Mouse (Mus musculus) limb, embryonic 13.5 days (tissue): ENCODE results near the gene Rimkla. TPM values are rescaled to one million over a fixed set of nuclear protein-coding genes. Genes with fewer than 3 reads are reported as not detected.

Experiments used
- ATAC-seq: fragments of 200-750 bp; cut with Nextera tagmentation; 2 replicates; pipeline ENCODE4 v1.8.0; 2017; ENCODE audit warnings: low read depth, moderate number of reproducible peaks, moderate TSS enrichment; ENCODE audit not compliant: low FRiP score
- H3K27ac ChIP-seq: fragments of 300-500 bp; sonication (generic); 2 replicates; pipeline ENCODE4 v1.5.1; 2015; ENCODE audit warnings: inconsistent platforms, mild to moderate bottlenecking, moderate library complexity
- H3K27me3 ChIP-seq: fragments of 300-500 bp; sonication (generic); 2 replicates; pipeline ENCODE4 v1.6.1; 2015; ENCODE audit warnings: mild to moderate bottlenecking, inconsistent platforms
- H3K36me3 ChIP-seq: fragments of 300-500 bp; sonication (generic); 2 replicates; pipeline ENCODE4 v1.6.1; 2015; ENCODE audit warnings: inconsistent platforms, mild to moderate bottlenecking, moderate library complexity
- H3K4me1 ChIP-seq: fragments of 300-500 bp; sonication (generic); 2 replicates; pipeline ENCODE4 v1.6.1; 2015; ENCODE audit warnings: inconsistent platforms
- H3K4me2 ChIP-seq: fragments of 300-500 bp; sonication (generic); replicated peaks from 2 replicates; pipeline ENCODE4 v1.6.1; 2015; ENCODE audit warnings: inconsistent platforms, mild to moderate bottlenecking, moderate library complexity
- H3K4me3 ChIP-seq: fragments of 300-500 bp; sonication (generic); 2 replicates; pipeline ENCODE4 v1.5.1; 2015; ENCODE audit warnings: moderate library complexity, mild to moderate bottlenecking, inconsistent platforms
- H3K9ac ChIP-seq: fragments of 300-500 bp; sonication (generic); 2 replicates; pipeline ENCODE4 v1.6.1; 2015; ENCODE audit warnings: mild to moderate bottlenecking, inconsistent platforms
- H3K9me3 ChIP-seq: fragments of 300-500 bp; sonication (generic); 2 replicates; pipeline ENCODE4 v1.6.1; 2016; ENCODE audit warnings: inconsistent platforms
- WGBS: fragments of 180-500 bp; shearing (Covaris S2); methylation state at CpG from one replicate; pipeline ENCODE4 v1.1.7; 2015; 5-methylcytosine and 5-hydroxymethylcytosine counted together
- polyA plus RNA-seq: library from polyadenylated mRNA; unstranded; fragments of >200 nt; fragmentation: Nextera tagmentation; extraction: Ambion mirVana; gene quantifications from 2 replicates; pipeline ENCODE4 v1.2.1, GENCODE M21; 2015

Gene Rimkla
- polyA plus RNA-seq, 1 experiment from 2014 or later: 1.2 TPM

DNA sequence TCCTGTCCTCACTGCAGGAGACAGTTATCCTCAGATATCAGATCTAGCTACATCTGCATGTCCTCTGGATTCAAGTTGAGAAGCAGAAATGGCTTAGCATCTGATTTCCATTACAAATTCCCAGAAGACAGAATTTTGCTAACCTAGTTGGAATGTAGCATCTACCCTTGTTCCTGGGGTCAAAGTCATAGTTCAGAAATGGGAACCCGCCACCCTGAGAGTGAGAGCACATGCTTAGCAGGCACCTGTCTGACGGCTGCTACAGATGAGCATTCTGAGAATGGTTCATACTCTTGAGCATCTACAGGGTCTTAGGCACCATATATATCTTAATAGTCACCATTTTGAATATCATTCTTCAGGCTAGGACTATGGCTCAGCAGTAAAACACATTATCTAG is 54.5 kb downstream of the Rimkla start:
- Histone ChIP-seq H3K4me1 (0 out of 2 replicates have a peak, but pooled peaks cover 5% of the 10 kb centered on the region), H3K9me3 (peaks cover 8% of the 10 kb centered on the region; the same call in 1 of the 2 replicates), H3K27me3 (no peaks in the 10 kb centered on the region), H3K36me3 (no peaks in the 10 kb centered on the region), H3K27ac (no peak overlapping the region), H3K4me3 (no peak overlapping the region), H3K9ac (no peak overlapping the region), H3K4me2 (no peak overlapping the region)
- 85% methylated on average over 2 of the region's 2 CpGs for WGBS
- no peak for ATAC-seq

DNA sequence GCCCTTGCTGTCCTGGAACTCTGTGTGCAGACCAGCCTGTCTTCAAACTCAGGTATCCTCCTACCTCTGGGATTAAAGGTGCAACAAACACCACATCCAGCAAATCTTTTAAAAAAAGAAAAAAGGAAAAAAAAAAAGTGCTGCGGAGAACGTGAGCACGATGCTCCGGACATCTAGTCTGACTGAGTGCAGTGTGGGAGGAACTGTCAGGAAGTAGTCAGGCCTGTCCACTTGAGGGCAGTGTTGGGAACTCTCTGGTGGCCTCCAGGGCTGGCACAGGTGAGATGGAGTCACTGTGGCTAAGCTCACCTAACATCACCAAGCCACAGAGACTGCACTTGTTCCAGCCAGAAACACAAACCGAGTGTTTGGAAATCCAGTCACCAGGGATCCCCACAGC is 61.8 kb downstream of the Rimkla start:
- ATAC-seq: no peak
- no peaks in the 10 kb centered on the region for H3K4me1 ChIP-seq
- peaks cover 3% of the 10 kb centered on the region; the same call in 1 of the 2 replicates for H3K9me3 ChIP-seq
- no peak overlapping the region for H3K9ac ChIP-seq
- H3K4me3 ChIP-seq: no peak overlapping the region
- H3K4me2 ChIP-seq: no peak overlapping the region
- H3K36me3 ChIP-seq: no peaks in the 10 kb centered on the region
- H3K27ac ChIP-seq: no peak overlapping the region
- H3K27me3 ChIP-seq: no peaks in the 10 kb centered on the region
- 33% methylated on average over 5 of the region's 5 CpGs for WGBS

DNA sequence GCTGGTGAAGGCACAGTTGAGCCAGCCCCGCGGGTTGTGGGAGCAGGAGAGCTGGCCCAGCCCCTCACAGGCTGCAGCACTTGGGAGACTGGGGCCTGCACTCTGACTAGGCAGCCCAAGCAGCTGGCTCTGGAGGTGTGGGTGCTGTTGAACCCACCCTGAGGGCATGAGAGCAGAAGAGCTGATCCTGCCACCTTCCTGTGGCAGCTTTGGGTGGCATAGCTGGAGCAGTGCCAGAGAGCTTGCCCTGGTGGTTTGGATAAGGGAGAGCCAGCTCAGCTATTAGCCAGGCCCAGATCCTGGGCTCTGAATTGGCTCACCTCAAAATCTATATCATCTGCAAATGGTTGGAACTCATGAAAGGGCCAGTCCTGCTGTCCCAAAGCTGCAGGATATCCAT is 64.7 kb downstream of the Rimkla start:
- H3K9me3 ChIP-seq: no peaks in the 10 kb centered on the region
- H3K4me1 ChIP-seq: peaks cover 8% of the 10 kb centered on the region
- no peaks in the 10 kb centered on the region for H3K36me3 ChIP-seq
- ATAC-seq: no peak
- no peaks in the 10 kb centered on the region for H3K27me3 ChIP-seq
- H3K4me2 ChIP-seq: no peak overlapping the region
- H3K27ac ChIP-seq: no peak overlapping the region
- no peak overlapping the region for H3K9ac ChIP-seq
- 43% methylated on average over 2 of the region's 2 CpGs for WGBS
- no peak overlapping the region for H3K4me3 ChIP-seq

DNA sequence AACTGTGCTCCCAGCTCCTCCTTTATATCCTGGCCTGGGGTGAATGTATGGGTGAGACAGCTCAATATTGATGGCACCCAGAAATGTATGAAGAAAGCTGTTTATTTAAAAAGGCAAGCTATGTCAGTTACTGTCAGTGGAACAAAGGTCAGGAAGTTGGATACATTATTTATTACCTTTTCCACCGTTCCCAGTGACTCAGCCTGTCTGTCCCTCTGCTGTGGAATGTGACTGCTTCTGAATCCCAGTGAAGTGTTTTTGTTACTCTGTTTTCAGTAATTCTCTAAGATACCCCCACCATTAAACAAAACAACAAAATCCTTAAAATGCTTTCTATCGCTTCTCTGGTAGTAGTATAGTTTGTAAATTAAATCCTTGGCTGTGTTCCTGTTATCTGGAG is 66.8 kb downstream of the Rimkla start:
- H3K27ac ChIP-seq: no peak overlapping the region
- no peaks in the 10 kb centered on the region for H3K9me3 ChIP-seq
- no peak overlapping the region for H3K4me2 ChIP-seq
- no peak overlapping the region for H3K4me3 ChIP-seq
- no peaks in the 10 kb centered on the region for H3K36me3 ChIP-seq
- peaks cover 19% of the 10 kb centered on the region for H3K4me1 ChIP-seq
- H3K9ac ChIP-seq: no peak overlapping the region
- H3K27me3 ChIP-seq: no peaks in the 10 kb centered on the region
- no peak for ATAC-seq
- 53% methylated on average over 2 of the region's 2 CpGs for WGBS

GRCm38 (mm10) chr4:119425077-119425476 is 67.4 kb downstream of the Rimkla start:
- no peaks in the 10 kb centered on the region for H3K27me3 ChIP-seq
- no peak for ATAC-seq
- no peak overlapping the region for H3K4me2 ChIP-seq
- no peaks in the 10 kb centered on the region for H3K36me3 ChIP-seq
- no peak overlapping the region for H3K9ac ChIP-seq
- 83% methylated on average over 2 of the region's 2 CpGs for WGBS
- H3K4me3 ChIP-seq: no peak overlapping the region
- H3K27ac ChIP-seq: no peak overlapping the region
- no peaks in the 10 kb centered on the region for H3K9me3 ChIP-seq
- H3K4me1 ChIP-seq: peaks cover 19% of the 10 kb centered on the region

GRCm38 (mm10) chr4:119422294-119422964 is 70.0 kb downstream of the Rimkla start, which contains the start of the genes Ppcs and Zmynd12:
Gene Ppcs (minus strand): TSS chr4:119422420.
Gene Zmynd12 (plus strand): TSS chr4:119422814.
- H3K9me3 ChIP-seq: no peaks in the 10 kb centered on the region
- H3K27ac ChIP-seq: peak within 1 kb of the TSS; percentile 85
- peaks cover 19% of the 10 kb centered on the region for H3K4me1 ChIP-seq
- H3K9ac ChIP-seq: peak within 1 kb of the TSS; percentile 90
- H3K27me3 ChIP-seq: no peaks in the 10 kb centered on the region
- peaks cover 9% of the 10 kb centered on the region for H3K36me3 ChIP-seq
- H3K4me3 ChIP-seq: peak within 1 kb of the TSS; percentile 73
- peak within 1 kb of the TSS; percentile 92 for H3K4me2 ChIP-seq
- under 1% methylated on average over 52 of the region's 52 CpGs for WGBS
- ATAC-seq: peak; percentile 94

- Histone ChIP-seq H3K36me3 (peaks cover 9% of the 10 kb centered on the region), H3K9ac (peak overlapping the region; percentile 90), H3K9me3 (no peaks in the 10 kb centered on the region), H3K27ac (peak overlapping the region; percentile 85), H3K27me3 (no peaks in the 10 kb centered on the region), H3K4me2 (peak overlapping the region; percentile 92), H3K4me1 (peaks cover 19% of the 10 kb centered on the region), H3K4me3 (peak overlapping the region; percentile 73)
- peak; percentile 58 for ATAC-seq
- under 1% methylated on average over 31 of the region's 31 CpGs for WGBS
These were observed 70.5 kb downstream of the Rimkla start for GRCm38 (mm10) chr4:119421921-119422293.

- Histone ChIP-seq H3K27me3 (no peaks in the 10 kb centered on the region), H3K9me3 (no peaks in the 10 kb centered on the region), H3K36me3 (peaks cover 9% of the 10 kb centered on the region), H3K9ac (peak overlapping the region; percentile 90), H3K27ac (no peak overlapping the region), H3K4me1 (peaks cover 19% of the 10 kb centered on the region), H3K4me2 (peak overlapping the region; percentile 92), H3K4me3 (peak overlapping the region; percentile 73)
- no peak for ATAC-seq
- WGBS: 63% methylated on average over 3 of the region's 3 CpGs
These were observed 71.2 kb downstream of the Rimkla start for GRCm38 (mm10) chr4:119421191-119421590.

DNA sequence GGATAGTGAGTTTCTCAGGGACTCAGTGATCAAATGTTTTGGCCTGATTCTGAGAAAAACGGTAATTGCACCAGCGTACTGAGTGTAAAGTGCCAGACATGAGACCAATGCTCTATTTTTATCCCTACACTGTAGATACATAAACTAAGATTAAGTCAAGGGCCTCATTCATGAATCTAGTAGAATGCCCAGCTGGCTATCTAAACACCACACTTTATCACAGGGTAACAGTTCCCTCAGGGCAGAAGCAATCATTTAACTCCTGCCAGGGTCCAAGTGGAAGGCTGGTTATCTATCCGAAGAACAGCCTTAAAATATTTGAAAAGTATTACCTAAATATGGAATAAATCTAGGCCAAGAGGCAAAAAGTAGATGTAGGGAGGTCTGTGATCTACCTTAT is 74.5 kb downstream of the Rimkla start:
- H3K27me3 ChIP-seq: no peaks in the 10 kb centered on the region
- no peak overlapping the region for H3K27ac ChIP-seq
- peaks cover 9% of the 10 kb centered on the region for H3K36me3 ChIP-seq
- WGBS: 88% methylated on average over 3 of the region's 3 CpGs
- peaks cover 20% of the 10 kb centered on the region for H3K4me1 ChIP-seq
- no peak overlapping the region for H3K4me2 ChIP-seq
- no peak overlapping the region for H3K4me3 ChIP-seq
- no peak overlapping the region for H3K9ac ChIP-seq
- ATAC-seq: no peak
- no peaks in the 10 kb centered on the region for H3K9me3 ChIP-seq

DNA sequence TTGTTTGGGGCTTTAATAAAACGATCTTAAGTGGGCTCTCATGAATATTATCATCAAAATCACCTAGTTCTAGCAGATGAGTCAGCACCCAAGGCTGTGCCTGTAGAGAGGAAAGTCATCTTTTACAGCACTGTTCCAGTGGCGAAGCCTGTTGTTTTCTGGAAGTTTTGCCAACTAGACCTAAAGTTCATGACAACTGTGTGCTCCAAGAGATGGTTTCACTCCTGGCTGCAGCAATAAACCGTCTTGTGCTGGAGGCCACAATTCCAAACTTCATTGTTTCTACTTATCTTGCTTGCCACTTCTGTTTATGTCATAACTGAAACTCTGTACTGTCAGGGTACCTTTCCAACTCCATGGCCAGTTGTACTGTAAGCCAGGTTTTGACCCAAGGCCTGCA is 75.2 kb downstream of the Rimkla start:
- no peak overlapping the region for H3K4me2 ChIP-seq
- H3K4me1 ChIP-seq: peaks cover 23% of the 10 kb centered on the region
- no peak overlapping the region for H3K9ac ChIP-seq
- peaks cover 9% of the 10 kb centered on the region for H3K36me3 ChIP-seq
- no peak overlapping the region for H3K27ac ChIP-seq
- no peaks in the 10 kb centered on the region for H3K9me3 ChIP-seq
- ATAC-seq: no peak
- no peak overlapping the region for H3K4me3 ChIP-seq
- 79% methylated on average over 3 of the region's 3 CpGs for WGBS
- no peaks in the 10 kb centered on the region for H3K27me3 ChIP-seq

Other genes starting within 250 kb of the Rimkla start
- gene Cldn19, start 237.2 kb downstream of the Rimkla start, polyA plus RNA-seq: 0.09 and 0.15 TPM in 2 replicates
- gene Ybx1, start 198.0 kb downstream of the Rimkla start, polyA plus RNA-seq: 637 TPM in 2 replicates
- 105 and 108 TPM in 2 replicates for gene Ppih, start 172.1 kb downstream of the Rimkla start, polyA plus RNA-seq
- gene Ccdc30, start 77.1 kb downstream of the Rimkla start, polyA plus RNA-seq: 6.6 and 7.5 TPM in 2 replicates
- gene Ppcs, start 70.2 kb downstream of the Rimkla start, polyA plus RNA-seq: 29.3 and 33.0 TPM in 2 replicates
- gene Zmynd12, start 69.8 kb downstream of the Rimkla start, polyA plus RNA-seq: 0.19 and 0.34 TPM in 2 replicates
- gene Foxj3, start 44.4 kb upstream of the Rimkla start, polyA plus RNA-seq: 25.1 and 26.9 TPM in 2 replicates
- 4.9 and 5.8 TPM in 2 replicates for gene Frg2f1, start 46.9 kb upstream of the Rimkla start, polyA plus RNA-seq
- gene Guca2a, start 145.1 kb upstream of the Rimkla start, polyA plus RNA-seq: not detected in 2 replicates
- gene Guca2b, start 166.3 kb upstream of the Rimkla start, polyA plus RNA-seq: not detected in 2 replicates
- gene Hivep3, start 241.2 kb upstream of the Rimkla start, polyA plus RNA-seq: 2.1 and 2.4 TPM in 2 replicates